Mouse (Mus musculus): Measurements from ENCODE around the gene Lsamp. TPM values are rescaled to one million over a fixed set of nuclear protein-coding genes. Genes with fewer than 3 reads are reported as not detected.

Lsamp gene
- polyA plus RNA-seq, 1 experiment, result 0.31 TPM

GRCm38 (mm10) chr16:40104329-40104728 lies 120.2 kb downstream of the Lsamp start:
- no peak for TF ChIP-seq POLR2A (IDR thresholded peaks at IDR 0.05; ENCODE audit: control insufficient read depth, low read depth, low read length)
- TF ChIP-seq CTCF (IDR thresholded peaks at IDR 0.05; ENCODE audit: control insufficient read depth, insufficient read depth, insufficient replicate concordance, low read depth, low read length), result no peak
- Histone ChIP-seq H3K27ac (ENCODE audit: control insufficient read depth, insufficient read depth, low read depth, low read length) (no peak overlapping the region), H3K4me3 (ENCODE audit: control insufficient read depth, low read depth, low read length) (no peak overlapping the region), H3K36me3 (ENCODE audit: control insufficient read depth, insufficient read depth, low read length) (no peaks in the 10 kb centered on the region), H3K27me3 (ENCODE audit: control insufficient read depth, insufficient read depth, low read length) (no peaks in the 10 kb centered on the region), H3K4me1 (ENCODE audit: control insufficient read depth, insufficient read depth, low read length) (no peaks in the 10 kb centered on the region)

GRCm38 (mm10) chr16:40182918-40183317 lies 198.8 kb downstream of the Lsamp start:
- Histone ChIP-seq H3K36me3 (ENCODE audit: control insufficient read depth, insufficient read depth, low read length) (no peaks in the 10 kb centered on the region), H3K27me3 (ENCODE audit: control insufficient read depth, insufficient read depth, low read length) (no peaks in the 10 kb centered on the region), H3K4me3 (ENCODE audit: control insufficient read depth, low read depth, low read length) (no peak overlapping the region), H3K27ac (ENCODE audit: control insufficient read depth, insufficient read depth, low read depth, low read length) (no peak overlapping the region), H3K4me1 (ENCODE audit: control insufficient read depth, insufficient read depth, low read length) (no peaks in the 10 kb centered on the region)
- TF ChIP-seq POLR2A (IDR thresholded peaks at IDR 0.05; ENCODE audit: control insufficient read depth, low read depth, low read length) (no peak), CTCF (IDR thresholded peaks at IDR 0.05; ENCODE audit: control insufficient read depth, insufficient read depth, insufficient replicate concordance, low read depth, low read length) (no peak)

GRCm38 (mm10) chr16:40187987-40188590 lies 203.9 kb downstream of the Lsamp start:
- Histone ChIP-seq H3K36me3 (ENCODE audit: control insufficient read depth, insufficient read depth, low read length) (no peaks in the 10 kb centered on the region), H3K4me3 (ENCODE audit: control insufficient read depth, low read depth, low read length) (no peak overlapping the region), H3K27me3 (ENCODE audit: control insufficient read depth, insufficient read depth, low read length) (no peaks in the 10 kb centered on the region), H3K27ac (ENCODE audit: control insufficient read depth, insufficient read depth, low read depth, low read length) (no peak overlapping the region), H3K4me1 (ENCODE audit: control insufficient read depth, insufficient read depth, low read length) (no peaks in the 10 kb centered on the region)
- TF ChIP-seq POLR2A (IDR thresholded peaks at IDR 0.05; ENCODE audit: control insufficient read depth, low read depth, low read length), result no peak
- TF ChIP-seq CTCF (IDR thresholded peaks at IDR 0.05; ENCODE audit: control insufficient read depth, insufficient read depth, insufficient replicate concordance, low read depth, low read length), result no peak

- TF ChIP-seq CTCF (IDR thresholded peaks at IDR 0.05; ENCODE audit: control insufficient read depth, insufficient read depth, insufficient replicate concordance, low read depth, low read length), result no peak
- no peak for TF ChIP-seq POLR2A (IDR thresholded peaks at IDR 0.05; ENCODE audit: control insufficient read depth, low read depth, low read length)
- Histone ChIP-seq H3K27me3 (ENCODE audit: control insufficient read depth, insufficient read depth, low read length) (no peaks in the 10 kb centered on the region), H3K4me1 (ENCODE audit: control insufficient read depth, insufficient read depth, low read length) (no peaks in the 10 kb centered on the region), H3K27ac (ENCODE audit: control insufficient read depth, insufficient read depth, low read depth, low read length) (no peak overlapping the region), H3K36me3 (ENCODE audit: control insufficient read depth, insufficient read depth, low read length) (no peaks in the 10 kb centered on the region), H3K4me3 (ENCODE audit: control insufficient read depth, low read depth, low read length) (no peak overlapping the region)
These were observed 210.2 kb downstream of the Lsamp start for GRCm38 (mm10) chr16:40194401-40194800.

- no peaks in the 10 kb centered on the region for H3K4me1 ChIP-seq (ENCODE audit: control insufficient read depth, insufficient read depth, low read length)
- no peak overlapping the region for H3K27ac ChIP-seq (ENCODE audit: control insufficient read depth, insufficient read depth, low read depth, low read length)
- H3K4me3 ChIP-seq (ENCODE audit: control insufficient read depth, low read depth, low read length), result no peak overlapping the region
- TF ChIP-seq CTCF (IDR thresholded peaks at IDR 0.05; ENCODE audit: control insufficient read depth, insufficient read depth, insufficient replicate concordance, low read depth, low read length) (no peak), POLR2A (IDR thresholded peaks at IDR 0.05; ENCODE audit: control insufficient read depth, low read depth, low read length) (no peak)
- no peaks in the 10 kb centered on the region for H3K36me3 ChIP-seq (ENCODE audit: control insufficient read depth, insufficient read depth, low read length)
- no peaks in the 10 kb centered on the region for H3K27me3 ChIP-seq (ENCODE audit: control insufficient read depth, insufficient read depth, low read length)
These were observed 210.7 kb downstream of the Lsamp start for GRCm38 (mm10) chr16:40194839-40195238.

GRCm38 (mm10) chr16:40228627-40229026 lies 244.5 kb downstream of the Lsamp start:
- H3K4me3 ChIP-seq (ENCODE audit: control insufficient read depth, low read depth, low read length), result no peak overlapping the region
- TF ChIP-seq POLR2A (IDR thresholded peaks at IDR 0.05; ENCODE audit: control insufficient read depth, low read depth, low read length) (no peak), CTCF (IDR thresholded peaks at IDR 0.05; ENCODE audit: control insufficient read depth, insufficient read depth, insufficient replicate concordance, low read depth, low read length) (no peak)
- H3K27ac ChIP-seq (ENCODE audit: control insufficient read depth, insufficient read depth, low read depth, low read length), result no peak overlapping the region
- no peaks in the 10 kb centered on the region for H3K4me1 ChIP-seq (ENCODE audit: control insufficient read depth, insufficient read depth, low read length)
- no peaks in the 10 kb centered on the region for H3K36me3 ChIP-seq (ENCODE audit: control insufficient read depth, insufficient read depth, low read length)
- H3K27me3 ChIP-seq (ENCODE audit: control insufficient read depth, insufficient read depth, low read length), result no peaks in the 10 kb centered on the region

GRCm38 (mm10) chr16:40233066-40233465 lies 248.9 kb downstream of the Lsamp start:
- no peak overlapping the region for H3K4me3 ChIP-seq (ENCODE audit: control insufficient read depth, low read depth, low read length)
- no peaks in the 10 kb centered on the region for H3K27me3 ChIP-seq (ENCODE audit: control insufficient read depth, insufficient read depth, low read length)
- H3K36me3 ChIP-seq (ENCODE audit: control insufficient read depth, insufficient read depth, low read length), result no peaks in the 10 kb centered on the region
- no peaks in the 10 kb centered on the region for H3K4me1 ChIP-seq (ENCODE audit: control insufficient read depth, insufficient read depth, low read length)
- H3K27ac ChIP-seq (ENCODE audit: control insufficient read depth, insufficient read depth, low read depth, low read length), result no peak overlapping the region
- no peak for TF ChIP-seq POLR2A (IDR thresholded peaks at IDR 0.05; ENCODE audit: control insufficient read depth, low read depth, low read length)
- TF ChIP-seq CTCF (IDR thresholded peaks at IDR 0.05; ENCODE audit: control insufficient read depth, insufficient read depth, insufficient replicate concordance, low read depth, low read length), result no peak
